Mouse (Mus musculus) liver, embryonic 14.5 days (tissue): ENCODE results near the gene Ss18l1.

Source experiments
- CTCF ChIP-seq: IDR thresholded peaks from 2 replicates; pipeline ENCODE4 v1.5.1; 2016; ENCODE audit warnings: antibody characterized with exemption, low read depth, control low read depth
- EP300 ChIP-seq: IDR thresholded peaks from 2 replicates; pipeline ENCODE4 v1.6.1; 2016; ENCODE audit warnings: antibody characterized with exemption, low read depth

DNA sequence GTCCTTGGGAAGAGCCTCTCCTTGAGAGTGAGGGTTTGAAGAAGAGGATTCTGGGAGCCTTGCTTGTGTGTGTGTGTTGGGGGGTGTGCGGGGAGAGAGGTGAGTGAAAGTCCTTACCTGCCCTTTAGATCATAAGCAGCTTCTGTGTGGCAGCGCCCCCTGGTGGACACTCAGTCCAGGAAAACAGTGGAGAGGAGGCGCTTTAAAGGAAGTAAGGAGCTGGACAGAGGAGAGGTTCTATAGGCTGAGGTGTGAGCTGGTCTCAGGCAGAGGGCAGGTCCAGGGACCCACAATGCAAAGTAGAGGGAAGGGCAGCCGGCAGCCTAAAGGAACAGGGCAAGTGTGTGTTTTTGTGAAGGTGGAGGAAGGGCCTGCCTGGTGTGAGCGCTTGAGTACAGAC is 8.7 kb downstream of the Ss18l1 start:
- TF ChIP-seq CTCF (peak; percentile 96), EP300 (no peak)
